Mouse (Mus musculus) brain, embryonic 18.5 days (tissue): Measurements from ENCODE around the gene Gabpb1.

ENCODE experiments used
- DNase-seq: peaks from one replicate; pipeline ENCODE4 v3.0.0-alpha.2; 2012; ENCODE audit warnings: low read depth, low spot score

Gabpb1 gene

DNA sequence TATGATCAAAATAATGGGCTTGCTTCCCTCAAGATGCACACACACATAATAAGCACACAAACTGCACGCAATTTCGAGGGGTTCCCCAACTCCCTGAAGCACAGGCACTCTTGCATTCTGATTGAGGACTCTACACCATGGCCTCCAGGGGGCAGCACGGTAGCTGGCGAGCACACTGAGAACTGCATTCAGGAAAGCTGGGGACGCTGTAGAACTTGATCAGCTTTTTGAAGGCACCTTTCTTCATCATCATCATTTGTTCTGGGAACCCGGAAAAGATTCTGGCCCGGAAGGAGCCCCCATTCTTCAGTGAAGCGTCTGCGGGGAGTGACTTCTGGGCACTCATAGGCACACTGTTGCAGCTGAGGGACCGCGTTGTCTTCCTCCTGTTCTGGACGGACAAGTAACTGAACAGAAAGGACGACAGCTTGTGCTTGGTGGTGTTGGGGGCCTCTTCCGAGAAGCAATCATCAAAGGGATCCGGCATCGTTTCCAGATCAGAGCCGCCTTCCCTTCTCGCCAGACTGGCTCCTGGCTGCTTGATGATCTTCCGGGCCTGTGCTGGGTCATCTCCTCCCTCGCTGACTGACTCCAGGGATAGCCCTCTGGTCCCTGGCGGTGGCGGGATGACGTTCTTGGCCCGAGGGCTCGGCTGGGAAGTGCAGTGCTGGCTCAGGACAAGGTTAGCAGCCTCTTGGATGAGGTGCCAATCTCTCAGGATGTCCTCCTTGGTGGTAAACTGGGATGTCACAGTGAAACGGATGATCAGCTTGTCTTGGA, 82.1 kb downstream of the Gabpb1 start:
- peak; percentile 22 for DNase-seq

DNA sequence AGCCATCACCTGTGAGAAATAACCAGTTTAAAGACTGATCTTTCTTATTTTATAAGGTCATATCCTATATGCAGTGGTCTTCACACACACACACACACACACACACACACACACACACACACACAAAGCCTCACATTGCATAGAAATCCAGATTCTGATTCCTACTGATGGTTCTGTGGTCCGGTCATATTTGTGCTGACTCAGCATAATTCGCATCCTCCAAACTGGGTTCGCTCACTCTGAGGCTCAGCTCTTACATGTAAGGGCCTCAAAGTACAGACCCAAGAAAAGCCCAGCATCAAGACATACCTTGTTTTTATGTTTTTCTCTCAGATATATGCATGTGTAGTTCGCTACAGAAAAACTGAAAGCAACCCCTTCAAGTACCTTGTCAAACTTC, 84.8 kb downstream of the Gabpb1 start:
- no peak for DNase-seq

DNA sequence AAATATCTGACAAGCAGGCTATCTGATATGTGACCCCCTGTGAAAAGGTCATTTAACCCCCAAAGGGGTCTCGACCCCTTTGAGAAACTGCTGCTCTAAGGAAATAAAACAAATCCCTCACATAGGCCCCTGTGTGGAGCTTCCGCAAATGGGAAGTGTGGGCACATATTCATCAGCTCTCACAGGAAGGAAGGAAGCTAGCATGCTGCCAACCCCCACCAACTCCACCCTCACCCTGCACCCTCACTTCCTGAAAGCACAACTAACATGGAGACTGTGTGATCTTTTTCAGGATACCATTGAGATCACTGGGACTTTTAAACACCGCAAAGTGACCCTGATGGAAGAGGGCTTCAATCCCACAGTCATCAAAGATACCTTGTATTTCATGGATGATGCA, 88.7 kb downstream of the Gabpb1 start:
- DNase-seq: no peak

DNA sequence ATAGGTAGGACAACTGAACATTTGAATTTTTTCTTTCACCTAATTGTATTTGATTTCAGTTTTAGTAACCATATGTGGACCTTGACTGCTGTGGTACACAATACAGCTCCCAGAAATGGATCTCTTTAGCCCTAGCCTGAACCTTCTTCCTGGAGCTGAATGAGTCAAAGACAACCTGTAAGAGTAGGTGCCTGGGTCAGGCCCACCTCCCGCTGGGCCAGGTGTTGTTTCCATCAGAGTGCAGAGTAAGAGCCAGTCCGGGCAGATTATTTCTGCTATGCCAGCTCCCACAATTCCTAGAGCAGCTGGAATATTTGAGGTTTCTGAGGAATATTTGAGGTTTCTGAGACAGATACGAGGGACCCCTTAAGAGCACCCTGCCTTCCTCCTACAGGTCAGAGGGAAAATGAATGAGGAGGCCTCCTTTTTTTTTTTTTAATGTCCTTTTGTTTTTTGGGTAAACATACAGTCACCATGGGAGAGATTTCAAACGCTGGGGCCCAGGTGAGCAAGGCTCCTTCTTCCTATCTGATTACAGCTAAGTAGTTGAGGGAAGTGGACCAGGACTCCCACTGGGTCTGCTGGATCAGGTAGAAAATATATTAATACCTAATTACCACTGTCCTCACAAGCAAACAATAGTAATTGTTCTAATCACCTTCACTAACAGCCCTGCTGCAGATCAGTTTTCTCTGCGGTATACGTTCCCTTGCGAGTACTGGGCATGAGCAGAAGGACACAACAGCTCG, 91.3 kb downstream of the Gabpb1 start:
- no peak for DNase-seq

DNA sequence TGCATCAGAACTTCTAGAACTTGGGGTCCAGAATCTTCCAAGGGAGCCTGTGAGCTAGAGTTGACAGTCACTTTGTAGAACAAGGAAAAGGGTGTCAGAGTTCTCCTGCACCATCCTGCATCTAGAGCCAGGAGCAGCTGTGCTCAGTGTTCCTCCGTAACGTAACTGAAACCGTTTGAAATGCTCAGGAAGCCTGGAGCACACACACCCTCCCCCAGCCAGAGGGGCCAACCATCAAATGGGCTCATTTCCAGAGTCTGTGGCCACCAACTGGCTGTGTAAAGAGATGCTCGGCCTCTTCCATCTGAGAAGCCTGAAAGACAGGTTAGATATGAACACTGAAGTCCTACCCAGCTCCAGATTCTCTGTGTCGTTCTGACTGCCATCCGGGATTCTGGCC, 92.2 kb downstream of the Gabpb1 start:
- no peak for DNase-seq

DNA sequence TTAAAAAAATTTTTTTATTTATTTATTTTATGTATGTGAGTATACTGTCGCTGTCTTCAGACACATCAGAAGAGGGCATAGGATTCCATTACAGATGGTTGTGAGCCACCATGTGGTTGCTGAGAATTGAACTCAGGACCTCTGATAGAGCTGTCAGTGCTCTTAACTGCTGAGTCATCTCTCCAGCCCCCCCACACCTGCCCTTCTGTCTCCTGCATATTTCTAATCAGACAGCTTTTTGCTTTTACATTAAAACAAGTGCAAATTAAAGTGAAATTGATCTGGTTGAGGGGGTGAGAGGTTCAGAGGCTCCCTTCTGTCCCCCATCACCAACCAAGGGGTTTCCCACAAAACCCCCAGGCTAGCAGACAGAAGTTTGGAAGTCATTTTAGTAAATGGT, 96.9 kb downstream of the Gabpb1 start:
- no peak for DNase-seq
